Mouse (Mus musculus): ENCODE data around the gene Imp3.
"Not testable (repeated sequence)": the region's sequence is repeated elsewhere in the genome, so short reads cannot be mapped to it uniquely, and the experiment has no call there.

Gene Imp3

GRCm38 (mm10) chr9:56923841-56924650 lies 13.2 kb upstream of the Imp3 start:
- no peak for DNase-seq

DNA sequence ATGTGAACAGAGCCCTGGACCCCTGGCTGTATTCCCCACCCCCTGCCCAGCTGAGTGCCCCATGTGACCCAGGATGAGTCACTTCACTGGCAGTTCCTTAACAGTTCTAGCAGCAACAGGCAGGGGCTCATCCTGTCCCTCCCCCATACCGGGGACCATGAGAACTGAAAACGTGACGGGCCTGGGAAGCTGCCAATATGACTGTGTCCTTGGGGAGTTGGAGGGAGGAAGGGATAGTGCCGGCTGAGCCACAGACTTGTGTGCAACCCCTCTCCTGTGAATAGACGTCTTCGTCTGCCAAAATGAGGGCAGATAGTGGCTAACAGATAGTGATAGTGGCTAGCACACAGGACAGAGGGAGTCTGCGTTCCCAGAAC lies 12.6 kb upstream of the Imp3 start:
- DNase-seq, result peak; percentile 33 to 40

- DNase-seq, result no peak
Measured at GRCm38 (mm10) chr9:56925291-56926024, 11.8 kb upstream of the Imp3 start.

GRCm38 (mm10) chr9:56926025-56926360 lies 11.3 kb upstream of the Imp3 start:
- DNase-seq, result no peak

DNA sequence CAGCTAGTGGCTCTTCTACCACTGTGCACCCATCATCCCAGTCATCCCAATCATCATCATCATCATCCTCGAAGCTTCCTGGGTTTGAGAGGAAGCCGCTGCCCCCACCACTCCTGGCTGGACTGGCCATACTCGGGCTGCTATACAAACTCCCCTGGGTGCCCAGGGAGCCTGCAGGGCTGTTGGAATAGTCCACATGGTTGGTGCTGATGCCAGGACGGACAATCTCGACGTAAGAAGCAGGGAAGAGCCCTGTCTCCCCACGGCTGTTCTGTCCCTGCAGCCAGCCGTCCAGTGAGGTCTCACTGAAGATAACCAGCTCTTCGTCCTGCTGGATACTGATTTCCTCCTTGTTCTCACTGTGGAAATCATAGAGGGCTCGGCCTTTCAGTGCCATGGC lies 10.9 kb upstream of the Imp3 start:
- DNase-seq, result no peak

DNA sequence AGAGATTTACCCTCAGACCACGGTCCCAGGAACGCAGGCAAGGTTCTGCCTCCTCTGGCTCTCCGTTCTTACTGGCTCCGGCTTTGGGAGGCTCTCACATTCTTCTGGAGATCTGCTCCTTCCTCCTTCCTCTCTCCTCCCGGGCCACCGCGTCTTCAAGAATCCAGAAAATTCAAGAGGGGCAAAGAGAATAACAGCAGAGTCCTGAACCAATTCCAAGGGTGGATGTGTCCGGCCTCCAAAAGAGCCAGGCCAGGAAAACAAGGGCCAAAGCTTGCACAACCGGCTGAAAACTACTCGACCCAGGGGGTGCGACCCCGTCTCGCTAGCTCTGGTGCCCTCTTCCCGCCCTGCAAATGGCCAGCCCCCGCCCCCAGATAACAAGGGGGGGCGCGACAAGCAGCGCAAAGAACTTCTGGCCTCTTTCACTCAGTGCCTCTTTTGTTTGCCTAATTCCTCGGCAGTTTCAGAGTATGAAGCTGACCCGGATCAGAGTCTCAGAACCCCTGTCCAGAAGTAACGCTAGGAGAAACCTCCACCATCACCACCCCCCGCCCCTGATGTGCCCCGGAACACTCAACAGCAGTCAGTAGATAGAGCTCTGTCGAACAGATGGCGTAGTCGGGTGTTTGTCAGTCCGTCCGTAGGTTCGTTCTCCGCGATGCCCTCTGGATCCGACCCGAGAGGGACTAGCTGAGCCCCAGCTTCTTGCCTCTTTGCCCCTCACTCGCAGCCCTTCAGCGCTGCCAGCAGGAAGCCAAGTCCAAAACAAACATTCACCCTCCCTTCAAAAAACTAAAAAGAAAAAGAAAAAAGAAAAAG lies 9.9 kb upstream of the Imp3 start:
- DNase-seq, result peak in 1 of 2 experiments; percentile 23

- peak; percentile 75 to 87 for DNase-seq
Measured at GRCm38 (mm10) chr9:56928041-56928811, 9.0 kb upstream of the Imp3 start, which contains the start of gene Snx33. TSS of gene Snx33 (minus strand) at chr9:56928371.

- no peak for DNase-seq
Measured at GRCm38 (mm10) chr9:56929496-56929895, 7.8 kb upstream of the Imp3 start.

DNA sequence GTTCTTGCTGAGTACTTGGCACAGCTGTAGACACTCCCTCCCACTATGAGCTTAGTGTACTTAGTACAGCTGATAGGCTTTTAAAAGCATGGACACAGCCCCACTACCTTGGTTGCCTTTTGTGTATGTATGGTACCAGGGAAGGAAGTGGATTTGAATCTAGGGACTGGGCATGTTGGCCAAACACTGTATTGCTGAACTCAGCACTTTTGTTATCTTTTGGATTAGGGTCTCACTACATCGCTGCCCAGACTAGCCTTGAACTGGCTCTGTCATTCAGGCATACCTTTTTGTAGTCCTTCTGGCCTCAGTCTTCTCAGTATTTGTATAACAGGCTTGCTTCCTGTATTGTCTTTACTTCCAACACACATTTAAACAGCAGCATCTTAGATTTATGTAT lies 6.7 kb upstream of the Imp3 start:
- DNase-seq, result no peak

GRCm38 (mm10) chr9:56936861-56937222 lies 433 bp upstream of the Imp3 start:
- no peak for DNase-seq

DNA sequence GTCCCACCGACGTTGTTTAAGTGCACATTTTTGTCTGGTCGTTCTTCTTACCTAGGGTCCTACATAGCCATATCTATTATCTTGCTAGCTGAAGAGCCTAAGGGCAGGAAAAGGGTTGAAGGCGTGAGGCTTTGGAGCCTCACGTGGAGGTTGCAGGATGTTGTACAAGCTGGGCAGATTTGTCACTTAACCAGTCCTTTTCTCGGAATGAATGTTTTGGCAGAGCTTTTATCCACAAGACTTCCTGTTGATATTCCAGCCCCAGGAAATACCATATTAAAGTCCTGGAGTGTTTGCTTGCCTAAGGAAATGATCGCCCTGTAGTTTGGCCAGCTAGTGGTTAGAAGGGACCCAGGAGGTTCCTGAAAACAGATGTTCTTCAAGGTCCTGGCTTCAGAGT lies 1.1 kb downstream of the Imp3 start:
- no peak for DNase-seq

DNA sequence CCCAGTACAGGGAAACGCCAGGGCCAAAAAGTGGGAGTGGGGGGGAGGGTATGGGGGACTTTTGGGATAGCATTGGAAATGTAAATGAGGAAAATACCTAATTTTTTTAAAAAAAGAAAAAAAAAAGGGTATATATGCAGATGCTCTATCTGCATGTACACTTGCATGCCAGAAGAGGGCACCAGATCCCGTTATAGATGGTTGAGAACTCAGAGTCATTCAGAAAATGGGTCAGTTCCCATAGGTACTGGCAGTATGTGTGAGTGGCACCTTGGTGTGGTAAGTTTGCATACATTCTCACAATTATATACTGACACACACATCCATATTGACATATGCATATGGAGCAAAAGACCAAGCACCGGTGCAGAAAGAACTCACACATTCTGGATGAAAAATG lies 10.2 kb downstream of the Imp3 start:
- peak in 1 of 2 experiments; percentile 51 for DNase-seq

GRCm38 (mm10) chr9:56948699-56949098 lies 11.4 kb downstream of the Imp3 start:
- DNase-seq, result not testable (repeated sequence)

DNA sequence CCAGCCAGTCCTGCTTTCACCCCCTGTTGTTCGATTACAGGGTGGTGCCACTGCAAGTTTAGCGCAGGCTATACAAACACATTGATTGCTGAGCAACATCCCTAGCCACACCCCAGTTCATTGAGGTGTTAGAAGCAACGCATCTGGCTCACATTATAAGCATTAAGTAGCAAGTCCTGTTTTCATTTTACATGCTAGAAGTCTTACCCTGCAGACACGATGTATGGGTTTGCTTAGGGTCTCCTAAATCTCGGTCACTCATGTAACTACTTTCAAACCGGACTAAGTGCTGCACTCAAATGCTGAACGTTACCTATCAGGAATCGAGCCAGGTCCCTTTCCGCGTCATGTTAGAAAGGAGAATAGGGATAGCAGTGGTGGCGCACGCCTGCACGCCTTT lies 12.5 kb downstream of the Imp3 start:
- DNase-seq, result no peak

GRCm38 (mm10) chr9:56950414-56951400 lies 13.4 kb downstream of the Imp3 start, which contains the start of gene Snupn:
TSS of gene Snupn (plus strand) at chr9:56950878.
- DNase-seq, result peak; percentile 94

DNA sequence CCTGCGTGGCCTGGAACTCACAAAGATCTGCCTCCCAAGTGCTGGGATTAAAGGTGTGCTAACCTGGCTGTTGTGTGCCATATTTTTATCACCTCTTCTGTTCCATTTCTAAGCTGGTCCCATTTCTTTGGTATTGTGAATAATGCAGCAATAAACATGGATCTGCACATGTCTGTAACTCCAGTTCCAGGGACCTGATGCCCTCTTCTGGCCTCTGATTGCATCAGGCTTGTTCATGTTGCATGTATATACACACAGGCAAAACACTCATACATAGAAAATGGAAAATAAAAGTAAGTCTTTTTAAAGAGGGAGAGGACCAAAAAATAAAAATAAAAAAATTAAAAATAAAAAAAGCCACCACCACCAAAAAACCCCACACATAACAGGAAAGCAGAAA lies 16.3 kb downstream of the Imp3 start:
- DNase-seq, result no peak

DNA sequence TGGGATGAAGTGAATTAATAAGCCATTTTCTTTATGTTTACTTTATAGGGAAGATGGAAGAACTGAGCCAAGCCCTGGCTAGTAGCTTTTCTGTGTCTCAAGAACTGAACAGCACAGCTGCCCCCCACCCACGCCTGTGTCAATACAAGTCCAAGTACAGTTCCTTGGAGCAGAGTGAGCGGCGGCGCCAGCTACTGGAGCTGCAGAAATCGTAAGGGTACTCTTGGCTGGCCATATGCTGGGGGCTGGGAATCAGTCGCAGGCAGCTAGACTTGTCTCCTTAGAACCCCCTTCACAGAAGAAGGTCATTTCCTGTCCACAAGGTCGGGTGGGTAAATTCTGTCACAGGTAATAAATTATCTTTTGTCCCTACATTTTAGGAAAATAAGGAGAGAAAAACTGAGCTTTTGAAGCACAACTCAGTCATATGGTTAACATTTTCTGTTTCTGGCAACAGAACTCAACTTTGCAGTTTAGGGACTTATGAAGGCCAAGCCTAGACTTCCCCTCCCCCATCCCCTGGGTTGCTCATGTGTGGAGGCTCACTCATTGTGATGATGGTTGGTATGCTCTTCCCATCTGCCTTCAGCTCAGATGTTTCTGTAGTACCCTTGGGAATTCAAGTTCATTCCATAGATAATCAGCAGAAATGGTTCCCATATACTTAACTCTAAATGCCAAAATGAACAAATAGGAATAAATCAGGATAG lies 19.8 kb downstream of the Imp3 start:
- DNase-seq, result no peak

DNA sequence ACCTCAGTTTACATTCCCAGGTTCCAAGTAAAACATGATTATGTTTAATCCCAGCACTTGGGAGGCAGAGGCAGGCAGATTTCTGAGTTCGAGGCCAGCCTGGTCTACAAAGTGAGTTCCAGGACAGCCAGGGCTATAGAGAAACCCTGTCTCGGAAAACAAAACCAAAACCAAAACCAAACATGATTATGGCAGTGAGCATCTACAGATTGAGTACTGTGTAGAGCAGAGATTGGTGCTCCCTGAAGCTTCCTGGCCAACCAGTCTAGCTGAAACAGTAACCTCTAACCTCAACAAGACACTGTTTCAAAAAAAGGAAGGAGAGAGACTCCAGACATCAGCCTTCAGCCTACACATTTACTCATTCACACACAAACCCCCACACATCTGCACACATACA lies 21.4 kb downstream of the Imp3 start:
- DNase-seq, result no peak

- DNase-seq, result no peak
Measured at GRCm38 (mm10) chr9:56961591-56961990, 24.3 kb downstream of the Imp3 start.

DNA sequence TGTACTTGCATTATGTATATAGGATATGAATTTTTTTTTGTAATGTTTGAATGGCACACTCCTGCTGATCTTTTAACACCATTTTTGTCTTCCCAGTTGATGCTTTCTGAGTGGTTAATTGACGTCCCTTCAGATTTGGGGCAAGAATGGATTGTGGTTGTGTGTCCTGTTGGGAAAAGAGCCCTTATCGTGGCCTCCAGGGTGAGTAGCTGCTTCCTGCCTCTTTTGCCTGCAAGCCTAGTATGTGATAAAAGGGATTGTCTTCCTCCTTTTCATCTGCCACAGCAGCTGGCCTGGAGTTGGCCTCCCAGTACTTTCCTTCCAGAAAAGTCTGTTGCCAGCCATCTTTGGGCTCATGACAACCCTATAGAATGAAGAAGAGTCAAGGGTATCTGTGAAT lies 32.9 kb downstream of the Imp3 start:
- DNase-seq, result no peak
